Mouse (Mus musculus): ENCODE measurements at regions not wholly inside any gene's neighbourhood (a gene's known extent, or its start where the extent isn't known, plus 50 kb on each side); places are given as distances from the start of the nearest gene placed in this dataset.
A peak's percentile ranks its signal among the peaks of the same experiment; 100 is the strongest.

GRCm38 (mm10) chr11:22607645-22608044 is 95.8 kb downstream of the Tmem17 start:
- Histone ChIP-seq H3K27ac (ENCODE audit: low read length) (no peak overlapping the region), H3K9me3 (ENCODE audit: control insufficient read depth, low read depth, low read length) (no peaks in the 10 kb centered on the region), H3K9ac (replicated peaks; ENCODE audit: low read depth, low read length) (no peak overlapping the region), H3K36me3 (ENCODE audit: control insufficient read depth, insufficient read depth, low read length) (no peaks in the 10 kb centered on the region), H3K4me3 (ENCODE audit: low read depth, low read length) (no peak overlapping the region), H3K4me2 (replicated peaks; ENCODE audit: low read depth, low read length) (no peak overlapping the region), H3K27me3 (ENCODE audit: control insufficient read depth, insufficient read depth, low read length) (no peaks in the 10 kb centered on the region), H3K4me1 (ENCODE audit: control insufficient read depth, insufficient read depth, low read length) (peaks cover 11% of the 10 kb centered on the region)
- 82% methylated on average over 5 of the region's 5 CpGs for WGBS
- no peak for ATAC-seq (ENCODE audit: insufficient number of reproducible peaks, insufficient read depth, low FRiP score, low read depth)

GRCm38 (mm10) chr11:22608945-22609344 is 97.1 kb downstream of the Tmem17 start:
- Histone ChIP-seq H3K27me3 (ENCODE audit: control insufficient read depth, insufficient read depth, low read length) (no peaks in the 10 kb centered on the region), H3K36me3 (ENCODE audit: control insufficient read depth, insufficient read depth, low read length) (no peaks in the 10 kb centered on the region), H3K9me3 (ENCODE audit: control insufficient read depth, low read depth, low read length) (no peaks in the 10 kb centered on the region), H3K4me1 (ENCODE audit: control insufficient read depth, insufficient read depth, low read length) (peaks cover 11% of the 10 kb centered on the region), H3K9ac (replicated peaks; ENCODE audit: low read depth, low read length) (no peak overlapping the region), H3K27ac (ENCODE audit: low read length) (no peak overlapping the region), H3K4me2 (replicated peaks; ENCODE audit: low read depth, low read length) (no peak overlapping the region), H3K4me3 (ENCODE audit: low read depth, low read length) (no peak overlapping the region)
- ATAC-seq (ENCODE audit: insufficient number of reproducible peaks, insufficient read depth, low FRiP score, low read depth): no peak

- ATAC-seq (ENCODE audit: insufficient number of reproducible peaks, insufficient read depth, low FRiP score, low read depth): no peak
- Histone ChIP-seq H3K4me2 (replicated peaks; ENCODE audit: low read depth, low read length) (no peak overlapping the region), H3K4me3 (ENCODE audit: low read depth, low read length) (no peak overlapping the region), H3K9ac (replicated peaks; ENCODE audit: low read depth, low read length) (no peak overlapping the region), H3K27ac (ENCODE audit: low read length) (no peak overlapping the region), H3K4me1 (ENCODE audit: control insufficient read depth, insufficient read depth, low read length) (peaks cover 11% of the 10 kb centered on the region), H3K27me3 (ENCODE audit: control insufficient read depth, insufficient read depth, low read length) (no peaks in the 10 kb centered on the region), H3K36me3 (ENCODE audit: control insufficient read depth, insufficient read depth, low read length) (no peaks in the 10 kb centered on the region), H3K9me3 (ENCODE audit: control insufficient read depth, low read depth, low read length) (no peaks in the 10 kb centered on the region)
- WGBS: 7% methylated on average over 12 of the region's 12 CpGs
Observed at GRCm38 (mm10) chr11:22610433-22611101, 98.7 kb downstream of the Tmem17 start.

- Histone ChIP-seq H3K9me3 (ENCODE audit: control insufficient read depth, low read depth, low read length) (no peaks in the 10 kb centered on the region), H3K27ac (ENCODE audit: low read length) (no peak overlapping the region), H3K27me3 (ENCODE audit: control insufficient read depth, insufficient read depth, low read length) (no peaks in the 10 kb centered on the region), H3K9ac (replicated peaks; ENCODE audit: low read depth, low read length) (no peak overlapping the region), H3K36me3 (ENCODE audit: control insufficient read depth, insufficient read depth, low read length) (no peaks in the 10 kb centered on the region), H3K4me1 (ENCODE audit: control insufficient read depth, insufficient read depth, low read length) (peaks cover 11% of the 10 kb centered on the region), H3K4me2 (replicated peaks; ENCODE audit: low read depth, low read length) (no peak overlapping the region), H3K4me3 (ENCODE audit: low read depth, low read length) (no peak overlapping the region)
- WGBS: 43% methylated on average over 6 of the region's 6 CpGs
- ATAC-seq (ENCODE audit: insufficient number of reproducible peaks, insufficient read depth, low FRiP score, low read depth): 0 out of 2 replicates have a peak, but pooled peaks have one; percentile 48
Observed at GRCm38 (mm10) chr11:22611102-22611869, 99.4 kb downstream of the Tmem17 start.

- 63% methylated on average over 2 of the region's 2 CpGs for WGBS
- ATAC-seq (ENCODE audit: insufficient number of reproducible peaks, insufficient read depth, low FRiP score, low read depth): no peak
- Histone ChIP-seq H3K36me3 (ENCODE audit: control insufficient read depth, insufficient read depth, low read length) (no peaks in the 10 kb centered on the region), H3K9me3 (ENCODE audit: control insufficient read depth, low read depth, low read length) (no peaks in the 10 kb centered on the region), H3K27ac (ENCODE audit: low read length) (no peak overlapping the region), H3K4me1 (ENCODE audit: control insufficient read depth, insufficient read depth, low read length) (peaks cover 15% of the 10 kb centered on the region), H3K27me3 (ENCODE audit: control insufficient read depth, insufficient read depth, low read length) (no peaks in the 10 kb centered on the region), H3K9ac (replicated peaks; ENCODE audit: low read depth, low read length) (no peak overlapping the region), H3K4me2 (replicated peaks; ENCODE audit: low read depth, low read length) (no peak overlapping the region), H3K4me3 (ENCODE audit: low read depth, low read length) (no peak overlapping the region)
Observed at GRCm38 (mm10) chr11:22613500-22613899, 101.6 kb downstream of the Tmem17 start.

- 12% methylated on average over 21 of the region's 21 CpGs for WGBS
- H3K9ac ChIP-seq (replicated peaks; ENCODE audit: low read depth, low read length): no peak overlapping the region
- peak; percentile 64; the same call in 1 of the 2 replicates for ATAC-seq (ENCODE audit: insufficient number of reproducible peaks, insufficient read depth, low FRiP score, low read depth)
- H3K4me3 ChIP-seq (ENCODE audit: low read depth, low read length): peak overlapping the region; percentile 21
- no peaks in the 10 kb centered on the region for H3K9me3 ChIP-seq (ENCODE audit: control insufficient read depth, low read depth, low read length)
- H3K36me3 ChIP-seq (ENCODE audit: control insufficient read depth, insufficient read depth, low read length): no peaks in the 10 kb centered on the region
- peak overlapping the region; percentile 55 for H3K4me2 ChIP-seq (replicated peaks; ENCODE audit: low read depth, low read length)
- no peaks in the 10 kb centered on the region for H3K27me3 ChIP-seq (ENCODE audit: control insufficient read depth, insufficient read depth, low read length)
- peak overlapping the region; percentile 30; the same call in 1 of the 2 replicates for H3K27ac ChIP-seq (ENCODE audit: low read length)
- peaks cover 3% of the 10 kb centered on the region; the same call in 1 of the 2 replicates for H3K4me1 ChIP-seq (ENCODE audit: control insufficient read depth, insufficient read depth, low read length)
Observed at GRCm38 (mm10) chr11:22617204-22617874, 105.5 kb downstream of the Tmem17 start.

GRCm38 (mm10) chr11:22620912-22621705 is 109.2 kb downstream of the Tmem17 start:
- no peak for ATAC-seq (ENCODE audit: insufficient number of reproducible peaks, insufficient read depth, low FRiP score, low read depth)
- Histone ChIP-seq H3K4me2 (replicated peaks; ENCODE audit: low read depth, low read length) (no peak overlapping the region), H3K27ac (ENCODE audit: low read length) (peak overlapping the region; percentile 40; the same call in 1 of the 2 replicates), H3K36me3 (ENCODE audit: control insufficient read depth, insufficient read depth, low read length) (no peaks in the 10 kb centered on the region), H3K27me3 (ENCODE audit: control insufficient read depth, insufficient read depth, low read length) (no peaks in the 10 kb centered on the region), H3K9me3 (ENCODE audit: control insufficient read depth, low read depth, low read length) (no peaks in the 10 kb centered on the region), H3K9ac (replicated peaks; ENCODE audit: low read depth, low read length) (no peak overlapping the region), H3K4me1 (ENCODE audit: control insufficient read depth, insufficient read depth, low read length) (peaks cover 3% of the 10 kb centered on the region; the same call in 1 of the 2 replicates), H3K4me3 (ENCODE audit: low read depth, low read length) (no peak overlapping the region)
- 60% methylated on average over 8 of the region's 8 CpGs for WGBS

- Histone ChIP-seq H3K27me3 (ENCODE audit: control insufficient read depth, insufficient read depth, low read length) (no peaks in the 10 kb centered on the region), H3K4me1 (ENCODE audit: control insufficient read depth, insufficient read depth, low read length) (peaks cover 3% of the 10 kb centered on the region; the same call in 1 of the 2 replicates), H3K9ac (replicated peaks; ENCODE audit: low read depth, low read length) (no peak overlapping the region), H3K9me3 (ENCODE audit: control insufficient read depth, low read depth, low read length) (no peaks in the 10 kb centered on the region), H3K27ac (ENCODE audit: low read length) (peak overlapping the region; percentile 52; the same call in 1 of the 2 replicates), H3K4me2 (replicated peaks; ENCODE audit: low read depth, low read length) (no peak overlapping the region), H3K36me3 (ENCODE audit: control insufficient read depth, insufficient read depth, low read length) (no peaks in the 10 kb centered on the region), H3K4me3 (ENCODE audit: low read depth, low read length) (no peak overlapping the region)
- WGBS: 38% methylated on average over 6 of the region's 6 CpGs
- ATAC-seq (ENCODE audit: insufficient number of reproducible peaks, insufficient read depth, low FRiP score, low read depth): peak; percentile 76
Observed at GRCm38 (mm10) chr11:22621868-22622267, 110.0 kb downstream of the Tmem17 start.

Data from stomach, embryonic 14.5 days (tissue).